Mouse (Mus musculus): Measurements from ENCODE around the gene Ndufs3. TPM values are rescaled to one million over a fixed set of nuclear protein-coding genes. Genes with fewer than 3 reads are reported as not detected.

Gene Ndufs3
- total and polyA plus RNA-seq, 3 experiments = 133 to 185 (median 182) TPM

- Histone ChIP-seq H3K4me1 (ENCODE audit: control insufficient read depth in 1 of 2, insufficient read depth in 2 of 2) (peaks cover 0 to 4% of the 10 kb centered on the region in 2 experiments; a peak in 1 of 4 replicates), H3K27ac (ENCODE audit: insufficient read depth, low read depth) (no peak overlapping the region), H3K36me3 (replicated peaks in 1 of 2; ENCODE audit: control insufficient read depth in 1 of 2, insufficient read depth in 1 of 2, low read length in 1 of 2) (peaks cover 28 to 76% of the 10 kb centered on the region in 2 experiments), H3K4me3 (replicated peaks in 1 of 3; ENCODE audit: low read depth in 2 of 3, low read length in 2 of 3, poor library complexity in 1 of 3) (no peak overlapping the region), H3K79me2 (replicated peaks; ENCODE audit: control insufficient read depth, extremely low read depth, insufficient read depth, poor library complexity, severe bottlenecking) (no peaks in the 10 kb centered on the region), H3K9me3 (replicated peaks; ENCODE audit: low read length) (peaks cover 9% of the 10 kb centered on the region), H3K9ac (ENCODE audit: insufficient read depth, low read depth) (no peak overlapping the region), H3K27me3 (replicated peaks) (no peaks in the 10 kb centered on the region), H3K4me2 (ENCODE audit: insufficient read depth, low read depth, poor library complexity, severe bottlenecking) (no peak overlapping the region)
- dilution Hi-C loops (cut with MboI; ENCODE audit: extremely low pct_ligation_motif_present, extremely low pct_unique_long_range_greater_than_20kb, low sequenced_read_pairs) = no loop called here
- in situ Hi-C loops (cut with MboI; ENCODE audit: low pct_ligation_motif_present, low pct_unique_long_range_greater_than_20kb, low sequenced_read_pairs) = no loop called here
- no peak for DNase-seq (ENCODE audit: extremely low read depth)
- TF ChIP-seq KAT2A (IDR thresholded peaks at IDR 0.05; ENCODE audit: insufficient replicate concordance, low read length) (no peak), MAZ (IDR thresholded peaks at IDR 0.05; ENCODE audit: low read depth, low read length) (no peak), BHLHE40 (IDR thresholded peaks at IDR 0.05; ENCODE audit: low read depth, low read length) (no peak)
Observed at GRCm38 (mm10) chr2:90893673-90894298, 10.8 kb downstream of the Ndufs3 start.

GRCm38 (mm10) chr2:90889550-90890548, 14.8 kb downstream of the Ndufs3 start:
- H3K36me3 ChIP-seq (replicated peaks in 1 of 2; ENCODE audit: control insufficient read depth in 1 of 2, insufficient read depth in 1 of 2, low read length in 1 of 2) = peaks cover 4 to 37% of the 10 kb centered on the region in 2 experiments
- peaks cover 0 to 2% of the 10 kb centered on the region in 2 experiments; a peak in 1 of 4 replicates for H3K4me1 ChIP-seq (ENCODE audit: control insufficient read depth in 1 of 2, insufficient read depth in 2 of 2)
- H3K4me3 ChIP-seq (replicated peaks in 1 of 3; ENCODE audit: low read depth in 2 of 3, low read length in 2 of 3, poor library complexity in 1 of 3) = no peak overlapping the region
- no peak for DNase-seq (ENCODE audit: extremely low read depth)
- H3K9me3 ChIP-seq (replicated peaks; ENCODE audit: low read length) = peaks cover 9% of the 10 kb centered on the region
- TF ChIP-seq E2F4 (IDR thresholded peaks at IDR 0.05; ENCODE audit: insufficient replicate concordance, low read depth, low read length) = no peak
- TF ChIP-seq IRF4 (IDR thresholded peaks at IDR 0.05; ENCODE audit: low read depth, low read length) = no peak
- TF ChIP-seq ZMIZ1 (IDR thresholded peaks at IDR 0.05; ENCODE audit: low read depth, low read length) = no peak
- TF ChIP-seq MYC (IDR thresholded peaks at IDR 0.05; ENCODE audit: low read depth, low read length) = no peak
- TF ChIP-seq TCF12 (IDR thresholded peaks at IDR 0.05; ENCODE audit: low read depth, low read length) = no peak
- TF ChIP-seq CHD2 (IDR thresholded peaks at IDR 0.05; ENCODE audit: low read length) = no peak
- TF ChIP-seq ZKSCAN1 (IDR thresholded peaks at IDR 0.05; ENCODE audit: borderline replicate concordance, low read depth, low read length) = no peak
- TF ChIP-seq PAX5 (IDR thresholded peaks at IDR 0.05; ENCODE audit: low read length) = no peak
- no peak for TF ChIP-seq MAX (IDR thresholded peaks at IDR 0.05; ENCODE audit: low read length)
- TF ChIP-seq JUN (IDR thresholded peaks at IDR 0.05; ENCODE audit: insufficient read depth, low read depth, low read length) = no peak
- no peak for TF ChIP-seq ZNF384 (IDR thresholded peaks at IDR 0.05; ENCODE audit: low read depth, low read length)
- no peak for TF ChIP-seq CTCF (conservative IDR thresholded peaks at IDR 0.05 in 1 of 2, IDR thresholded peaks at IDR 0.05 in 1 of 2; ENCODE audit: low read depth in 2 of 2, low read length in 2 of 2)
- no peak for TF ChIP-seq UBTF (IDR thresholded peaks at IDR 0.05; ENCODE audit: low read depth, low read length)
- TF ChIP-seq USF2 (conservative IDR thresholded peaks at IDR 0.05; ENCODE audit: low read depth, low read length) = no peak
- TF ChIP-seq ELF1 (IDR thresholded peaks at IDR 0.05; ENCODE audit: low read depth, low read length) = no peak
- no peak overlapping the region for H3K9ac ChIP-seq (ENCODE audit: insufficient read depth, low read depth)
- in situ Hi-C loops (cut with MboI; ENCODE audit: low pct_ligation_motif_present, low pct_unique_long_range_greater_than_20kb, low sequenced_read_pairs) (no loop called here), dilution Hi-C loops (cut with MboI; ENCODE audit: extremely low pct_ligation_motif_present, extremely low pct_unique_long_range_greater_than_20kb, low sequenced_read_pairs) (no loop called here)
- H3K4me2 ChIP-seq (ENCODE audit: insufficient read depth, low read depth, poor library complexity, severe bottlenecking) = no peak overlapping the region
- H3K79me2 ChIP-seq (replicated peaks; ENCODE audit: control insufficient read depth, extremely low read depth, insufficient read depth, poor library complexity, severe bottlenecking) = no peaks in the 10 kb centered on the region
- peaks cover 6% of the 10 kb centered on the region for H3K27me3 ChIP-seq (replicated peaks)
- no peak overlapping the region for H3K27ac ChIP-seq (ENCODE audit: insufficient read depth, low read depth)
